Mouse (Mus musculus) forebrain, embryonic 13.5 days (tissue): Measurements from ENCODE around the gene Spata13. TPM values are rescaled to one million over a fixed set of nuclear protein-coding genes. Genes with fewer than 3 reads are reported as not detected.

ENCODE experiments used
- ATAC-seq: fragments of 200-750 bp; cut with Nextera tagmentation; 2 replicates; pipeline ENCODE4 v1.8.0; 2017
- H3K27ac ChIP-seq: fragments of 300-500 bp; sonication (generic); 2 replicates; pipeline ENCODE4 v1.5.1; 2015; ENCODE audit warnings: inconsistent platforms, mild to moderate bottlenecking, moderate library complexity
- H3K27me3 ChIP-seq: fragments of 300-500 bp; sonication (generic); 2 replicates; pipeline ENCODE4 v1.6.1; 2015; ENCODE audit warnings: mild to moderate bottlenecking, inconsistent platforms
- H3K36me3 ChIP-seq: fragments of 300-500 bp; sonication (generic); 2 replicates; pipeline ENCODE4 v1.6.1; 2015; ENCODE audit warnings: mild to moderate bottlenecking, inconsistent platforms; ENCODE audit not compliant: poor library complexity, severe bottlenecking
- H3K4me1 ChIP-seq: fragments of 300-500 bp; sonication (generic); 2 replicates; pipeline ENCODE4 v1.6.1; 2015; ENCODE audit warnings: inconsistent platforms
- H3K4me2 ChIP-seq: fragments of 300-500 bp; sonication (generic); 2 replicates; pipeline ENCODE4 v1.6.1; 2015; ENCODE audit warnings: inconsistent platforms, mild to moderate bottlenecking, moderate library complexity
- H3K4me3 ChIP-seq: fragments of 300-500 bp; sonication (generic); 2 replicates; pipeline ENCODE4 v1.5.1; 2015; ENCODE audit warnings: mild to moderate bottlenecking, inconsistent platforms
- H3K9ac ChIP-seq: fragments of 300-500 bp; sonication (generic); 2 replicates; pipeline ENCODE4 v1.6.1; 2015; ENCODE audit warnings: mild to moderate bottlenecking, inconsistent platforms
- H3K9me3 ChIP-seq: fragments of 300-500 bp; sonication (generic); replicated peaks from 2 replicates; pipeline ENCODE4 v1.6.1; 2016; ENCODE audit warnings: inconsistent platforms
- WGBS: fragments of 180-500 bp; shearing (Covaris S2); methylation state at CpG from one replicate; pipeline ENCODE4 v1.1.7; 2015; 5-methylcytosine and 5-hydroxymethylcytosine counted together
- polyA plus RNA-seq: library from polyadenylated mRNA; unstranded; fragments of >200 nt; fragmentation: Nextera tagmentation; extraction: Ambion mirVana; gene quantifications from 2 replicates; pipeline ENCODE4 v1.2.1, GENCODE M21; 2015

Gene Spata13
- polyA plus RNA-seq, 1 experiment from 2014 or later, result 83.0 TPM

- peaks cover 28% of the 10 kb centered on the region for H3K36me3 ChIP-seq
- no peak for ATAC-seq
- H3K9ac ChIP-seq, result no peak overlapping the region
- 0 out of 2 replicates have a peak, but pooled peaks cover 3% of the 10 kb centered on the region for H3K4me1 ChIP-seq
- no peaks in the 10 kb centered on the region for H3K27me3 ChIP-seq
- no peak overlapping the region for H3K4me2 ChIP-seq
- no peak overlapping the region for H3K27ac ChIP-seq
- no peak overlapping the region for H3K4me3 ChIP-seq
- no peaks in the 10 kb centered on the region for H3K9me3 ChIP-seq
- 76% methylated on average over 3 of the region's 3 CpGs for WGBS
Observed at GRCm38 (mm10) chr14:60704961-60705360, 71.2 kb downstream of the Spata13 start.

DNA sequence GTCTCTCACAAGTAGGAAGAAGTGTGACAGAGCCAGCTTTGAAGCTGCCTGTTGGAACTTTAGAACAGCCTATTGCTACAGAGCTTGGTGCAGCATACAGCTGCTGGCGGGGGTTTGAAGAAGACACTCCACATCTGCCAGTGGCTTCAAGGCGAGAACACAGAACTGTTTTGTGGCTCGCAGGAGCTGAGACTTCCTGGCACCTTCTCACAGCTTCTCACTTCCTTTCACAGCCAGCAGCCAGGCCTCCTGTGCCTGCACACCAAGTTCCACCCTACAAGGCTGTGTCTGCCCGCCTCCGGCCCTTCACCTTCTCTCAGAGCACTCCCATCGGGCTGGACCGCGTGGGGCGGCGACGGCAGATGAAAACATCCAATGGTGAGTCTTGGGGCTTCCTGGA lies 75.4 kb downstream of the Spata13 start:
- ATAC-seq, result no peak
- Histone ChIP-seq H3K9ac (no peak overlapping the region), H3K4me1 (no peaks in the 10 kb centered on the region), H3K4me3 (no peak overlapping the region), H3K27me3 (no peaks in the 10 kb centered on the region), H3K9me3 (no peaks in the 10 kb centered on the region), H3K36me3 (peaks cover 59% of the 10 kb centered on the region), H3K4me2 (no peak overlapping the region), H3K27ac (no peak overlapping the region; the same call in 1 of the 2 replicates)
- 82% methylated on average over 11 of the region's 11 CpGs for WGBS

- no peaks in the 10 kb centered on the region for H3K4me1 ChIP-seq
- no peaks in the 10 kb centered on the region for H3K27me3 ChIP-seq
- ATAC-seq, result no peak
- peaks cover 64% of the 10 kb centered on the region for H3K36me3 ChIP-seq
- no peak overlapping the region for H3K4me3 ChIP-seq
- H3K4me2 ChIP-seq, result no peak overlapping the region
- no peaks in the 10 kb centered on the region for H3K9me3 ChIP-seq
- H3K9ac ChIP-seq, result no peak overlapping the region
- no peak overlapping the region; the same call in 1 of the 2 replicates for H3K27ac ChIP-seq
- WGBS, result 92% methylated on average over 8 of the region's 8 CpGs
Observed at GRCm38 (mm10) chr14:60709749-60710148, 75.9 kb downstream of the Spata13 start.

DNA sequence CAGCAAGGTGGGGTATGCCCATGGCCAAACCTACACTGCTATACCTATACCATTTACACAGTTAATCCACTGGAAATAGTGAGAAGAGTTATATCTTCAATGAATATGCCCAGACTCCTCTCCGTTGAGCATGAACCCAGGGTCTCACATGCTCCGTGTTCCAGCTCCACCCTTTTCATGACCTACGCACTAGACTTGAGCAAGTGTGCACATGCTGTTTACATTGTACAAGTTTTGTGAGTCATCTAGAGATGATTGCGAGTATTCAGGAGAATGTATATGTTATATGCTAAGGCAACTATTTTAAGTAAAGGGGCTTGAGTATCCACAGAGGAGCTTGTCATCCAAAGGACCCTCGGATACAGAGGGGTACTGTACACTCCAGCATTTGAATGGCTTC lies 77.4 kb downstream of the Spata13 start:
- Histone ChIP-seq H3K27ac (no peak overlapping the region), H3K9ac (no peak overlapping the region), H3K27me3 (no peaks in the 10 kb centered on the region), H3K4me3 (no peak overlapping the region), H3K9me3 (no peaks in the 10 kb centered on the region), H3K36me3 (peaks cover 73% of the 10 kb centered on the region), H3K4me1 (no peaks in the 10 kb centered on the region), H3K4me2 (no peak overlapping the region)
- 97% methylated on average over 5 of the region's 5 CpGs for WGBS
- ATAC-seq, result no peak

- no peak overlapping the region for H3K4me2 ChIP-seq
- H3K9me3 ChIP-seq, result no peaks in the 10 kb centered on the region
- H3K4me3 ChIP-seq, result no peak overlapping the region
- no peak for ATAC-seq
- H3K27ac ChIP-seq, result no peak overlapping the region
- peaks cover 67% of the 10 kb centered on the region for H3K36me3 ChIP-seq
- H3K27me3 ChIP-seq, result no peaks in the 10 kb centered on the region
- no peak overlapping the region for H3K9ac ChIP-seq
- H3K4me1 ChIP-seq, result no peaks in the 10 kb centered on the region
- 92% methylated on average over 6 of the region's 6 CpGs for WGBS
Observed at GRCm38 (mm10) chr14:60711590-60712288, 77.9 kb downstream of the Spata13 start.

DNA sequence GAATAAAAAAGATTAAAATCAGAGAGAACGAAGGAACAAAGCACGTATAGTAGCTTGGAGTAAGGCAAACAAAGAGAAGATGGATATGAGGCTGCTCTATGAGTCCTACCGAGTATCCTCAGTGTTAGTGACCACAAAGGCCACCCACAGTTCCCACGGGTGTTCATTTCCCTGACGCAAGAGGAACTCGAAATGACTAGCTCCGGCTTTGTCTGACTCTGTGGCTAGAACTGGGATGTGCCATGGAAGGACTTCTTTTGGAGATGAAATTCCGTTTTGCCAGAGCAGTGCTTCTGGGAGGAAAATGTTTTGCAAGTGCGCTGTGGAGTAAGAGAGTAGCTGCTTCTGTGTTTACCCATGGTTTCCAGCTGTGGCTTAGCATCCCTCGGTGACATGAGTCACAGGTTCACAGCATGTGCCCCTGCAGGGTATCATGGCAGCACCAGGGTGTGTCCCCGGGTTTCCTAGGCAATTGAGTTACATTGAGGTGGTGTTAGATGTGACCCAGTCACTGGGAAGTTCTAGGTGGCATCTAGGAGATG lies 78.6 kb downstream of the Spata13 start:
- no peaks in the 10 kb centered on the region for H3K27me3 ChIP-seq
- no peak overlapping the region for H3K4me2 ChIP-seq
- H3K9me3 ChIP-seq, result no peaks in the 10 kb centered on the region
- no peak for ATAC-seq
- H3K36me3 ChIP-seq, result peaks cover 61% of the 10 kb centered on the region
- no peaks in the 10 kb centered on the region for H3K4me1 ChIP-seq
- no peak overlapping the region for H3K4me3 ChIP-seq
- WGBS, result 89% methylated on average over 11 of the region's 11 CpGs
- no peak overlapping the region for H3K9ac ChIP-seq
- H3K27ac ChIP-seq, result no peak overlapping the region

DNA sequence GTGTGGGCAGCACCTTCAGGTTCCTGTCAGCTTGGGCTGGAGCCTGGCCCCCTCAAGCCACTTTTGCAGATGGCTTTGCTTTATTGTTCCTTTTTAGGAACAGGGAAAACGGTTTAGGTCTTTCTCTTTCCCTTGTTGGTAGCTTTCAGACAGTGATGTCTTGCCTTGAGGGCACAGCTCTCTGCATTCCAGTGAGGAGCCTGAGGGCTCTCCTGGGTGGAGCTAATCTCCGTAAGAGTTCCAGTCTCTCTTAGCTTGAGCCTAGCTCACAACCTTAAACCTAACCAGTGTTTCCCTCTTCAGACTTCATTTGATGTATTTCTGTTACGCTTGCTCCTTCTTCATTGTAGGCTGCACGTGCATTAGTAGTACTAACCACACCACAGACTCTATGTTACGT lies 81.9 kb downstream of the Spata13 start:
- Histone ChIP-seq H3K9ac (no peak overlapping the region), H3K27me3 (no peaks in the 10 kb centered on the region), H3K27ac (no peak overlapping the region), H3K4me1 (no peaks in the 10 kb centered on the region), H3K4me2 (no peak overlapping the region), H3K36me3 (peaks cover 63% of the 10 kb centered on the region), H3K4me3 (no peak overlapping the region), H3K9me3 (no peaks in the 10 kb centered on the region)
- no peak for ATAC-seq
- WGBS, result 87% methylated on average over 5 of the region's 5 CpGs

DNA sequence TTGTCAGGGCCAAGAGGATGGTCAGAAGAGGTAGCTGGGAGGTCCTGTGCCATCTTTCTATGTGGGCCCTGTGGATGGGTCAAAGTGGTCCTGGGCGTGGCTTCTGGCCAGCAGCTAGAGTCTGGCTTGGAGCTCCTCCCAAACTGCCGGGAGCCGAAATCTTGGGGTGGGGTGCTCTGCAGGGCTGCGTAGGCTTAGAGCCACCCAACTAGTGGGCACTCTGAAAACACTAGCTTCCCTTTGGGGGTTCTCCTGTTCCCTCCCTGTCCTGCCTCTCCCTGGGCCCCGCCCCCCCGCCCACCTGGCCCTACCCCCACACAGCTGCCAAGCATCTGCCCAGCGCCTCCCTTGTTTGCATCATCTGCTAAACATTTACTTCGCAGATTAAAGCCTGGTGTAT lies 87.5 kb downstream of the Spata13 start:
- 77% methylated on average over 8 of the region's 8 CpGs for WGBS
- Histone ChIP-seq H3K4me2 (no peak overlapping the region), H3K36me3 (peaks cover 32% of the 10 kb centered on the region; the same call in 1 of the 2 replicates), H3K27ac (no peak overlapping the region), H3K9ac (no peak overlapping the region), H3K27me3 (no peaks in the 10 kb centered on the region), H3K4me1 (peaks cover 16% of the 10 kb centered on the region), H3K4me3 (no peak overlapping the region), H3K9me3 (no peaks in the 10 kb centered on the region)
- no peak for ATAC-seq

DNA sequence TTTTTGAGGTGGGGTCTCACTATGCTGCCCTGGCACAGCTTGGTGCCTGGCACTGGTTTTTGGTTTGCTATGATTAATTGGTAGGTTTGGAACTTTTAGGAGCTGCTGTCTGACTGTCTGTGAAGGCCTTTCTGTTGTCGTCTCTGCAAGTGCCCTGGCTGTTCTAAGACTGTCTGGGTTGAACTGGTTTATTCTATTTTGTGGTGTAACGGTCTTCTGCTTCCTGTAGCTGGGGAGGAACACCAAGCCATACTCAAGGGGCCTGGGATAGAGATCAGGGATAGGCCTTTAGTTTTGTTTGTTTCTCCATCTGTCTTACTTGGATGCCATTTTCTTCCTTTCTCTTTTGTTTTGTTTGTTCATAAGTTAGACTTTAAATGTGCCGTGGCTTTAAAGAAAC lies 88.1 kb downstream of the Spata13 start:
- 81% methylated on average over 3 of the region's 3 CpGs for WGBS
- Histone ChIP-seq H3K9me3 (no peaks in the 10 kb centered on the region), H3K27ac (no peak overlapping the region), H3K4me2 (no peak overlapping the region), H3K4me3 (no peak overlapping the region), H3K27me3 (no peaks in the 10 kb centered on the region), H3K36me3 (peaks cover 32% of the 10 kb centered on the region; the same call in 1 of the 2 replicates), H3K4me1 (peaks cover 16% of the 10 kb centered on the region), H3K9ac (no peak overlapping the region)
- ATAC-seq, result no peak

GRCm38 (mm10) chr14:60726091-60726490 lies 92.3 kb downstream of the Spata13 start:
- ATAC-seq, result no peak
- no peak overlapping the region for H3K4me2 ChIP-seq
- H3K27me3 ChIP-seq, result no peaks in the 10 kb centered on the region
- H3K4me3 ChIP-seq, result no peak overlapping the region
- H3K4me1 ChIP-seq, result peaks cover 12% of the 10 kb centered on the region
- WGBS, result 67% methylated on average over 6 of the region's 6 CpGs
- H3K9me3 ChIP-seq, result peaks cover 3% of the 10 kb centered on the region; the same call in 1 of the 2 replicates
- H3K27ac ChIP-seq, result no peak overlapping the region
- peaks cover 37% of the 10 kb centered on the region for H3K36me3 ChIP-seq
- no peak overlapping the region for H3K9ac ChIP-seq

DNA sequence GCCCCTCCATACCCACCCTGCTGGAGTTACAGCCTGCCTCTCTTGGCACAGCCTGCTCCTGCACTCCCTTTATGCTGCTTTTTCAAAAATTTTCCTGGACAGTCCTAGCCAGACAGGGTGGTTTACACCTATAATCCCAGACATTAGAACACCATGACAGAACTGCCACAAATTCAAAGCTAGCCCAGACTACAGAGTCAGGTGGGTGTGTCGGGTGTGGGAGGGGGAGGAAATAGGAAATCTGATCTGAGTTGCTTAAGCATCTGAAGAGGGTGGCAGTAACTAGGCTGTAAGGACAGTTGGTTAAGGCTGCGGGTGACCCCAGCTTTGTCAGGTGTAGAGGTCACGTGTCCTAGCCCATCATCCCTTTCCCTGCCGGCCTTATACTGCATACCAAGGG lies 93.3 kb downstream of the Spata13 start:
- peaks cover 3% of the 10 kb centered on the region; the same call in 1 of the 2 replicates for H3K9me3 ChIP-seq
- no peaks in the 10 kb centered on the region for H3K27me3 ChIP-seq
- peaks cover 37% of the 10 kb centered on the region for H3K36me3 ChIP-seq
- H3K9ac ChIP-seq, result no peak overlapping the region
- WGBS, result 75% methylated on average over 4 of the region's 4 CpGs
- no peak for ATAC-seq
- no peak overlapping the region for H3K27ac ChIP-seq
- peaks cover 7% of the 10 kb centered on the region; the same call in 1 of the 2 replicates for H3K4me1 ChIP-seq
- no peak overlapping the region for H3K4me3 ChIP-seq
- H3K4me2 ChIP-seq, result no peak overlapping the region

- 70% methylated on average over 6 of the region's 6 CpGs for WGBS
- no peak overlapping the region for H3K4me2 ChIP-seq
- H3K36me3 ChIP-seq, result peaks cover 27% of the 10 kb centered on the region
- ATAC-seq, result no peak
- H3K27me3 ChIP-seq, result no peaks in the 10 kb centered on the region
- H3K27ac ChIP-seq, result no peak overlapping the region
- no peak overlapping the region for H3K9ac ChIP-seq
- no peak overlapping the region for H3K4me3 ChIP-seq
- peaks cover 48% of the 10 kb centered on the region for H3K4me1 ChIP-seq
- H3K9me3 ChIP-seq, result peaks cover 3% of the 10 kb centered on the region; the same call in 1 of the 2 replicates
Observed at GRCm38 (mm10) chr14:60732081-60732480, 98.3 kb downstream of the Spata13 start.
